Mouse (Mus musculus) spleen, adult 12 weeks (tissue): Measurements from ENCODE around the gene Hook1.
A peak's percentile ranks its signal among the peaks of the same experiment; 100 is the strongest.
"Not testable (repeated sequence)": the region's sequence is repeated elsewhere in the genome, so short reads cannot be mapped to it uniquely, and the experiment has no call there.

Experiments used
- DNase-seq: peaks from one replicate; pipeline ENCODE4 v3.0.0; 2022; ENCODE audit warnings: low spot score

The Hook1 gene

GRCm38 (mm10) chr4:95966928-95967724 lies at the start of gene Hook1:
TSS of gene Hook1 (plus strand) at chr4:95967240.
- DNase-seq, result peak; percentile 78

DNA sequence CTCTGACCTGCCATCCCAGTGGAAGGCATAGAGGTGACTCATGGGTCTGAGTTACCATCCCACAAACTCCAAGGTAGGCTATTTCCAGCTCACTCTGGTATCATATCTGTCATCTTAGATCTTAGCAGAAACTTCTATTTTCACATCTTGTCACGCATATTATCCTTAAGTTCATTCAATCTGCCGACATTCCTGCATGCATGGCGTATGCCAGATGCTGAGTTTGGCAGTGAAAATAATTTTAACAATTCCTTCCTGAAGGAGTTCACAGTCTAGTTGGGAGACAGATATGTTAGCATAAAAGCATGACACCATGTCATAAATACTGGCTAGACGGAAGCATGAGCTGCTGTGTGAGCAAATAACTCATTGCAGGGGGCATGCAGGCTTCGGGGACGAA lies 49.3 kb upstream of the Hook1 start:
- no peak for DNase-seq

- no peak for DNase-seq
Observed at GRCm38 (mm10) chr4:95920448-95920847, 46.6 kb upstream of the Hook1 start.

GRCm38 (mm10) chr4:95924210-95925184 lies 42.5 kb upstream of the Hook1 start:
- peak; percentile 45 for DNase-seq

DNA sequence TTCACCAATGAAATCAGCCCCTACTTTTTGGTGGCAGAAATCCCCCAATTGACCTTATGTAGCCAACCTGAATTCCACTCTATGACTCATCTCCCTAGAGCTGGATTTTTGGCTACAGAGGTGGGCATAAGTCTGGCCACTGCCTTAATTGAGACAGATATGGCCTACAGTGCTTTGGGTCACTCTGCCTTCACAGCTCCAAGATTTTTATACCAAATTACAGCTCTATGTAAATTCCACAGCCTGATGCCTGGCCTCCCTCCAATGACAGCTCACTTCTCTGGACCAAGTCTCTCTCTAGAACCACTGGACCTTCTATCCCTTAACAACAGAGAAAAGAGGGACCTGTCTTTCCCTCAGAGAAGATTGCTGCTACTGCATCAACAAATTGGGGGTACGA lies 38.2 kb upstream of the Hook1 start:
- DNase-seq, result no peak

- DNase-seq, result no peak
Observed at GRCm38 (mm10) chr4:95929936-95930335, 37.1 kb upstream of the Hook1 start.

- no peak for DNase-seq
Observed at GRCm38 (mm10) chr4:95931331-95931730, 35.7 kb upstream of the Hook1 start.

GRCm38 (mm10) chr4:95933801-95934356 lies 33.2 kb upstream of the Hook1 start:
- DNase-seq, result no peak

GRCm38 (mm10) chr4:95934384-95935035 lies 32.5 kb upstream of the Hook1 start:
- no peak for DNase-seq

DNA sequence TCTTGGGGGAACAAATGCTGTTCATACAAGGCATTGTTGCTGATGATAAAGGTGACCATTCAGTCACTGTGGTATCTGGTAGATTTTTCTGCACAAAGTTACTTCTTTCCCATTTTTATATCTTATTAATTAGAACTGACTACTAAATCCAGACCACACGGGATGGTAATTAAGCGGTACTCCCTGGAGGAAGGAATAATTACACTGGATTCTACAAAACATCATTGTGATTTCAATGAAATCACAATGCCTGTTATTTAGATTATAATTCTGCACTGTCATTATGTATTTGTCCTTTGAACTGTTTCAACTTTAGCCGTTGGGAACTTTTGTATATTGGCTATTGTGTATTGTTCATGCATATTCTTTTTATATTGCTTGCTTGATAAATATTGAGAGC lies 28.3 kb upstream of the Hook1 start:
- DNase-seq, result no peak

- no peak for DNase-seq
Observed at GRCm38 (mm10) chr4:95947896-95948295, 19.1 kb upstream of the Hook1 start.

- DNase-seq, result no peak
Observed at GRCm38 (mm10) chr4:95953328-95953727, 13.7 kb upstream of the Hook1 start.

GRCm38 (mm10) chr4:95982221-95982620 lies 15.2 kb downstream of the Hook1 start:
- not testable (repeated sequence) for DNase-seq

- no peak for DNase-seq
Observed at GRCm38 (mm10) chr4:96016875-96017274, 49.8 kb downstream of the Hook1 start.

DNA sequence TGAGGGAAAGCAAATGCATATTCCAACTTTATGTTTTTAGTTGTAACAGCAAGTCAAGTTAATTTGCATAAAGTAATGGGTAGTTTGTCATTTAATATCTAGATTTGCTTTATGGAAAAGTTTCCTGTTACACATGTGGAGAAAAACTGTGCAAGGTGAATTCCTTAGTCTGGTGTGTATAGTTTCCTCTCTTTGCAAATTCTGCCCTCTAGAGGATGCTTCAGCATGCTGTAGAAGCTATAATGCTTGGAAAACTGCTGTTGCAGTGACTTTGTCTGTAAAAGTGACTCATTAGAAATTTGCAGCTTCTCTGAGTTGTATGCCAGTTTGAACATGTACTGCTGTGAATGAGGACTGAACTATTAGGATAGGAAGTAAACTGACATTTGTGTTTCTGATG lies 55.8 kb downstream of the Hook1 start:
- no peak for DNase-seq

DNA sequence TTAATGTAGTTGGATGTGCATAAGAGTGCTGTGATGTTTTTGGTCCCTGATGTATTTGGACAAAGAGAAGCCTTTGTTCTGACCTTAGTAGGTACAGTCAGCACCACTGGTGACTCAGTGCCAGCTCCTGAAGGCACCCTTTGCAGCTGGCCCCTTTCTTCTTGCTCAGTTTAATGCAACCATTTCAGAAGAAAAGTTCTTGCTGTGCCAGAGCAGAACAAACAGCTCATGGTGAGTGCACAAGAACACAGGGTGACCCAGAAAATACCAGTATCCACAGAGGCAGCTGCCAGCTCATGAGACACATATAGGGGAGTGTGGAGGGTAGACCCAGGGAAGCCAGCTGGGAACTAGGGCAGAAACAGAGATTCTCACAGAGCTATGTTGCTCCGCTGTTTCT lies 61.4 kb downstream of the Hook1 start:
- no peak for DNase-seq

- DNase-seq, result no peak
Observed at GRCm38 (mm10) chr4:96060106-96060505, 93.1 kb downstream of the Hook1 start.

DNA sequence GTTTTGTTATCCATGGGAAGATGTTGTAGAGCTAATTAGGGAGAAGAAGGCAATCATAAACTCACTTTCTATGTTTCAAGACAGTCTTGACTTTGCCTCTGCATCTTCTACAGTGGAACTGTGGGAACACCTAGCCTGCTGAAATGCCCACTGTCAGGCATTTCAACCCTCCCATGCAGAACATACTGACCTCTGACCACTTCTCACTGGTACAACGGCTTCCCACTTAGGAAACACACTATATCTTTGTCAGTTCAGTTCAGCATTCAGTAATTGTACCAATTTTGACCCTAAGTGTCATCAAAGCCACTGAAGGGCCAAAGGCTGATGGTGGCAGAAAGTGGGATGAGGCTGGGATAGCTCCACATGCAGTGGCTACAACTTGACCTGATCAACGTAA lies 95.0 kb downstream of the Hook1 start:
- DNase-seq, result no peak
